Mouse (Mus musculus) lung, embryonic 14.5 days (tissue): ENCODE results near the gene Tbl1xr1. TPM values are rescaled to one million over a fixed set of nuclear protein-coding genes. Genes with fewer than 3 reads are reported as not detected.

Experiments
- ATAC-seq: fragments of 200-750 bp; cut with Nextera tagmentation; 2 replicates; pipeline ENCODE4 v1.8.0; 2017; ENCODE audit warnings: mild to moderate bottlenecking, moderate TSS enrichment, moderate library complexity; ENCODE audit not compliant: insufficient read depth
- DNase-seq: peaks from one replicate; pipeline ENCODE4 v3.0.0-alpha.2; 2015
- H3K27ac ChIP-seq: fragments of 300-500 bp; sonication (generic); 2 replicates; pipeline ENCODE4 v1.5.1; 2014; ENCODE audit warnings: low read depth, mild to moderate bottlenecking, moderate library complexity
- H3K27me3 ChIP-seq: fragments of 300-500 bp; sonication (generic); 2 replicates; pipeline ENCODE4 v1.6.1; 2014; ENCODE audit warnings: low read length, control low read depth; ENCODE audit not compliant: insufficient read depth
- H3K36me3 ChIP-seq: fragments of 300-500 bp; sonication (generic); 2 replicates; pipeline ENCODE4 v1.6.1; 2014; ENCODE audit warnings: control low read depth; ENCODE audit not compliant: insufficient read depth
- H3K4me1 ChIP-seq: fragments of 300-500 bp; sonication (generic); 2 replicates; pipeline ENCODE4 v1.6.1; 2014; ENCODE audit warnings: antibody characterized with exemption, control low read depth; ENCODE audit not compliant: insufficient read depth
- H3K4me2 ChIP-seq: fragments of 300-500 bp; sonication (generic); 2 replicates; pipeline ENCODE4 v1.6.1; 2014; ENCODE audit warnings: mild to moderate bottlenecking
- H3K4me3 ChIP-seq: fragments of 300-500 bp; sonication (generic); 2 replicates; pipeline ENCODE4 v1.5.1; 2014; ENCODE audit warnings: low read depth, low read length
- H3K9ac ChIP-seq: fragments of 300-500 bp; sonication (generic); 2 replicates; pipeline ENCODE4 v1.6.1; 2014
- H3K9me3 ChIP-seq: fragments of 300-500 bp; sonication (generic); 2 replicates; pipeline ENCODE4 v1.6.1; 2016; ENCODE audit warnings: low read depth, low read length, control low read depth
- CTCF ChIP-seq: IDR thresholded peaks from 2 replicates; pipeline ENCODE4 v1.5.1; 2016; ENCODE audit warnings: antibody characterized with exemption, low read depth
- WGBS: fragments of 180-500 bp; shearing (Covaris S2); extraction: QIAGEN DNeasy Blood & Tissue Kit; methylation state at CpG from one replicate; pipeline ENCODE4 v1.1.7; 2014; 5-methylcytosine and 5-hydroxymethylcytosine counted together
- polyA plus RNA-seq: library from polyadenylated mRNA; unstranded; fragments of >200 nt; fragmentation: Nextera tagmentation; extraction: Ambion mirVana; gene quantifications from 2 replicates; pipeline ENCODE4 v1.2.1, GENCODE M21; 2014

Tbl1xr1 gene
- polyA plus RNA-seq, 1 experiment from 2014 or later = 33.3 TPM

GRCm38 (mm10) chr3:22154522-22154921 is 78.1 kb downstream of the Tbl1xr1 start:
- Histone ChIP-seq H3K9ac (no peak overlapping the region), H3K36me3 (0 out of 2 replicates have a peak, but pooled peaks cover 6% of the 10 kb centered on the region), H3K9me3 (peaks cover 5% of the 10 kb centered on the region; the same call in 1 of the 2 replicates), H3K4me2 (no peak overlapping the region), H3K27me3 (no peaks in the 10 kb centered on the region), H3K4me3 (no peak overlapping the region), H3K27ac (no peak overlapping the region), H3K4me1 (no peaks in the 10 kb centered on the region)
- ATAC-seq = no peak
- no peak for DNase-seq
- 81% methylated on average over 3 of the region's 3 CpGs for WGBS
- no peak for TF ChIP-seq CTCF

GRCm38 (mm10) chr3:22156397-22156796 is 79.9 kb downstream of the Tbl1xr1 start:
- ATAC-seq (no peak), DNase-seq (no peak)
- Histone ChIP-seq H3K9ac (no peak overlapping the region), H3K4me3 (no peak overlapping the region), H3K27ac (no peak overlapping the region), H3K4me2 (no peak overlapping the region), H3K36me3 (0 out of 2 replicates have a peak, but pooled peaks cover 3% of the 10 kb centered on the region), H3K27me3 (no peaks in the 10 kb centered on the region), H3K9me3 (peaks cover 5% of the 10 kb centered on the region; the same call in 1 of the 2 replicates), H3K4me1 (no peaks in the 10 kb centered on the region)
- TF ChIP-seq CTCF = no peak
- 79% methylated on average over 2 of the region's 2 CpGs for WGBS

- Histone ChIP-seq H3K27me3 (no peaks in the 10 kb centered on the region), H3K36me3 (0 out of 2 replicates have a peak, but pooled peaks cover 9% of the 10 kb centered on the region), H3K4me2 (no peak overlapping the region), H3K9ac (no peak overlapping the region), H3K9me3 (no peaks in the 10 kb centered on the region; the same call in 1 of the 2 replicates), H3K4me3 (no peak overlapping the region), H3K4me1 (no peaks in the 10 kb centered on the region), H3K27ac (no peak overlapping the region)
- DNase-seq (no peak), ATAC-seq (no peak)
- no peak for TF ChIP-seq CTCF
- 99% methylated on average over 3 of the region's 3 CpGs for WGBS
Observed at GRCm38 (mm10) chr3:22162948-22163347, 86.5 kb downstream of the Tbl1xr1 start.

GRCm38 (mm10) chr3:22167856-22168255 is 91.4 kb downstream of the Tbl1xr1 start:
- 81% methylated on average over 2 of the region's 2 CpGs for WGBS
- TF ChIP-seq CTCF = no peak
- H3K27me3 ChIP-seq = no peaks in the 10 kb centered on the region
- H3K4me2 ChIP-seq = no peak overlapping the region
- no peak overlapping the region for H3K9ac ChIP-seq
- DNase-seq = no peak
- no peak overlapping the region for H3K4me3 ChIP-seq
- 0 out of 2 replicates have a peak, but pooled peaks cover 9% of the 10 kb centered on the region for H3K36me3 ChIP-seq
- no peaks in the 10 kb centered on the region for H3K4me1 ChIP-seq
- H3K27ac ChIP-seq = no peak overlapping the region
- ATAC-seq = no peak
- no peaks in the 10 kb centered on the region for H3K9me3 ChIP-seq

GRCm38 (mm10) chr3:22168432-22168831 is 92.0 kb downstream of the Tbl1xr1 start:
- 87% methylated on average over 4 of the region's 4 CpGs for WGBS
- no peaks in the 10 kb centered on the region for H3K4me1 ChIP-seq
- ATAC-seq = no peak
- H3K36me3 ChIP-seq = 0 out of 2 replicates have a peak, but pooled peaks cover 9% of the 10 kb centered on the region
- H3K9me3 ChIP-seq = no peaks in the 10 kb centered on the region
- H3K27me3 ChIP-seq = no peaks in the 10 kb centered on the region
- TF ChIP-seq CTCF = no peak
- H3K27ac ChIP-seq = no peak overlapping the region
- no peak overlapping the region for H3K4me2 ChIP-seq
- DNase-seq = no peak
- no peak overlapping the region for H3K9ac ChIP-seq
- H3K4me3 ChIP-seq = no peak overlapping the region

- no peak overlapping the region for H3K27ac ChIP-seq
- WGBS = 91% methylated on average over 8 of the region's 8 CpGs
Observed at GRCm38 (mm10) chr3:22171526-22171925, 95.1 kb downstream of the Tbl1xr1 start.

GRCm38 (mm10) chr3:22172410-22172809 is 96.0 kb downstream of the Tbl1xr1 start:
- H3K9ac ChIP-seq = no peak overlapping the region
- H3K36me3 ChIP-seq = no peaks in the 10 kb centered on the region
- H3K4me3 ChIP-seq = no peak overlapping the region
- no peak overlapping the region for H3K4me2 ChIP-seq
- DNase-seq (no peak), ATAC-seq (no peak)
- H3K27me3 ChIP-seq = no peaks in the 10 kb centered on the region
- WGBS = 66% methylated on average over 2 of the region's 2 CpGs
- no peaks in the 10 kb centered on the region for H3K4me1 ChIP-seq
- TF ChIP-seq CTCF = no peak
- H3K27ac ChIP-seq = no peak overlapping the region
- H3K9me3 ChIP-seq = no peaks in the 10 kb centered on the region

More at GRCm38 (mm10) chr3:22171526-22171925, 95.1 kb downstream of the Tbl1xr1 start:
- no peak for TF ChIP-seq CTCF
- H3K9ac ChIP-seq = no peak overlapping the region
- no peaks in the 10 kb centered on the region for H3K27me3 ChIP-seq
- DNase-seq = no peak
- no peaks in the 10 kb centered on the region for H3K9me3 ChIP-seq
- no peak overlapping the region for H3K4me3 ChIP-seq
- H3K36me3 ChIP-seq = no peaks in the 10 kb centered on the region
- no peak overlapping the region for H3K4me2 ChIP-seq
- H3K4me1 ChIP-seq = no peaks in the 10 kb centered on the region
- ATAC-seq = no peak
